Mouse (Mus musculus) urinary bladder, postnatal 14 days (tissue): Measurements from ENCODE around the gene Zfp980.
"Not testable (repeated sequence)": the region's sequence is repeated elsewhere in the genome, so short reads cannot be mapped to it uniquely, and the experiment has no call there.

Experiments
- DNase-seq: peaks from one replicate; pipeline ENCODE4 v3.0.0; 2021; ENCODE audit warnings: low spot score

The Zfp980 gene

GRCm38 (mm10) chr4:145670385-145670784 is at the start of gene Zfp980:
Gene Zfp980 (plus strand): TSS chr4:145670685.
- DNase-seq: not testable (repeated sequence)

GRCm38 (mm10) chr4:145640416-145641185 is 29.9 kb upstream of the Zfp980 start:
- DNase-seq: not testable (repeated sequence)

GRCm38 (mm10) chr4:145674286-145674780 is 3.8 kb downstream of the Zfp980 start:
- not testable (repeated sequence) for DNase-seq

- DNase-seq: not testable (repeated sequence)
These were observed 9.7 kb downstream of the Zfp980 start for GRCm38 (mm10) chr4:145680217-145680616.

GRCm38 (mm10) chr4:145680672-145681387 is 10.3 kb downstream of the Zfp980 start:
- DNase-seq: not testable (repeated sequence)

- not testable (repeated sequence) for DNase-seq
These were observed 11.5 kb downstream of the Zfp980 start for GRCm38 (mm10) chr4:145682021-145682420.

GRCm38 (mm10) chr4:145683024-145683766 is 12.7 kb downstream of the Zfp980 start:
- not testable (repeated sequence) for DNase-seq

- not testable (repeated sequence) for DNase-seq
These were observed 15.6 kb downstream of the Zfp980 start for GRCm38 (mm10) chr4:145686061-145686460.

GRCm38 (mm10) chr4:145744935-145745644 is 74.6 kb downstream of the Zfp980 start:
- DNase-seq: not testable (repeated sequence)

GRCm38 (mm10) chr4:145745645-145745991 is 75.1 kb downstream of the Zfp980 start:
- not testable (repeated sequence) for DNase-seq
